Mouse (Mus musculus) spleen, postnatal 10 days (tissue): ENCODE data around the gene Tsnax.

Experiments used
- DNase-seq, 2 experiments: peaks; one replicate each; pipeline ENCODE4 v3.0.0; 2021 to 2022; ENCODE audit warnings: low spot score in 2 of 2

The Tsnax gene

DNA sequence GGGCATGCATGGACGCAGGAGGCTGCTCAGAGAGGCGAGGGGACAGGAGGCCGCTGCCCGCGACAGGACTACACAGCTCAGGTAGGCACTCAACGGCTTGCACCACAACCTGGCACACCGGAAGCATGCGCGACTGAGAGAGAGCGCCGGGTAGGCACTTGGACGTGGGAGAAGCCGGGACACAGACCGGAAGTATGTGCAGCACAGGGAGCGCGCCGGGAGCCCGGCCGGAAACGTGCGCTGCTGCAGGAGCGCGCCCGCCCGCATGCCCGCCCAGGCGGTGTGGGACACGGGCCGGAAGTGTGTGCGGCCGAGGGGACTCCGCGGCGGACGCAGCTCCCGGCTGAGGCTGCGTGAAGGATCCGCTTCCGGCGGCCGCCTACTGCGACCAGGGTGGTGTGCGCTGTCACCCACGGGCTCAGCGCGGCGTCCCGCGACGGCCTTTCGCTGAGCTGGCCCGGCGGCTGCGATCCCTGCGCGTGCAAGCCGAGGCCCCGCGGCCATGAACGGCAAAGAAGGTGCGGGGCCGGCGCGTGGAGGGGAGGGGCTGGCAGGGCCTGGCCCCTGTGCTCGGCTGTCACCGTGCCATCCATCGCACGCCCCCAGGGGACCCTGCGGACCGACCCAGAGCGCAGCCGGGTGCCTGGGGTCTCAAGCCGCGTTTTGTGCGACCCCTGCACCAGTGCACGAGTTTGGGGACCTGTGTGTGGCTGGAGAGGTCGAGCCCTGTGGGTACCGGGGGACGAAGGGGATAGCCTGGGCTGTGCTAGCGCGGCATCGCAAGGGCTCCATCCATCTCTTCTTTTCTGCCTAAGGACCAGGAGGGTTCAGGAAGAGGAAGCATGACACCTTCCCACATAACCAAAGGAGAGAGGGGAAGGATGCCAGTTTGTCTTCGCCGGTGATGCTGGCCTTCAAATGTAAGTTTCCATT lies at the start of gene Tsnax:
TSS of gene Tsnax (plus strand) at position 303 of the 933 bp plus-strand sequence.
- peak; percentile 65 to 84 for DNase-seq

GRCm38 (mm10) chr8:124963246-124963645 lies 49.6 kb upstream of the Tsnax start:
- DNase-seq, result no peak

DNA sequence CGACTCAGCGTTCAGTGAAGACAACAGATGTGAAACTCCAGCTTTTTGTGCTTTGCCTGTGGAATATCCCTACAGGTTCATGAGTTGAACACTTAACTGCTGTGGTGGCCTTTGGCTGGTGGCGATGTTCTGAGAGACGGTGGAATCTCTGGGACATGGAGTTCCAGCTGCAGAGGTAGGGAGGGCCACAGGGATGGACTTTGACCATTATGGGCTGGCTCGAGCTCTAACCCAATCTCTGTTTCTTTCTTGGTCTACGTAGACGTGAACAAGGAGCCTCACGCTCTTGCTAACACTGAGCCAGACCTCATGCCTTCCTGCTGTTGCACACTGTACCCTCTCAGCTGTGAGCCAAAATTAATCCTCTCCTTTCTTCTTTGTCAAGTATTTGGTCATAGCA lies 47.8 kb upstream of the Tsnax start:
- no peak for DNase-seq

DNA sequence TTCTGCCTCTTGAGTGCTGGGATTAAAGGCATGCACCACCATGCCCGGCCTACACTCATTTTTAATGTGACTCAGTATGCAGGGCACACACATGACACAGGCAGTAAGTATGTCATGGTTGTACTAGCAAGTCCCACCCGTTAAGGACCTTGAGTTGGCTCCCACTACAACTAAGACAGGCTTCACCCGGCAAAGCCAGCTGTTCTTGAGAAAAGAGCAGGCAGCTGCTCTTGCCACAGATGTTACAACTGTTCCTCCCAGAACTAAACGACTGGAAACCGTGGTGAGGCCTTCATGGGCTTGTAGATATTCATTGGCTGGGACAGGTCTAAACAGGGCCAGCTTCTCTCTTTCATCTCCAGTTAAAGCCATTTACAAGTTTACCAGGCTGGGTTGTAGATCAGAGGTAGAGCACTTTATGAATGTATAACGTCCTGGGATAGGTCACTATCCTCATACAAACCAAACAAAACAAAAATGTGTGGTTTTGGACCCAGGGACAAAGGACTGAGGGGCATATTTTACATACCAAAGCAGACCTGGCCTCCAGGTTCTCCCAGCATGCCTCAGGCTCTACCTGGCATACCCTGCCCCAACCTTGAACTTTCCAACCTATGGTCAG lies 42.4 kb upstream of the Tsnax start:
- no peak for DNase-seq

DNA sequence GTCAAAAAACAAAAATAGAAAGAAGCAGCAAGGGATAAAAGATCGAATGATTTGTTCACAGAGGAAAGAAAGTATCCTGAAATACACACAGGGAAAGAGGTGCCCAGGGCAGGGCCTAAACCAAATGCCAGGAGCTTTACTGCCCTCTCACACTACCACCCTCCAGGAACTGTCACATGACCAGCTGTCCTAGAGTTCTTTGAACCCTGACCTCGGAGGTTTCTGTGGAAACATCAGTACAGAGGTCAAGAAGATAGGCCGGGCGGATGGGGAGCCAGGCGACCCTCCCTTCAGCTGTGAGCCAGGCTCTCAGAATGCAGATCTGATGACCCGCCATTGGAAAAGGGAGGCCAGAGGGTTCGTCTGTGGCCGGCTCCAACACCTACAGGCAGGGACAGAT lies 39.6 kb upstream of the Tsnax start:
- no peak for DNase-seq

GRCm38 (mm10) chr8:124974254-124974653 lies 38.5 kb upstream of the Tsnax start:
- DNase-seq, result no peak

DNA sequence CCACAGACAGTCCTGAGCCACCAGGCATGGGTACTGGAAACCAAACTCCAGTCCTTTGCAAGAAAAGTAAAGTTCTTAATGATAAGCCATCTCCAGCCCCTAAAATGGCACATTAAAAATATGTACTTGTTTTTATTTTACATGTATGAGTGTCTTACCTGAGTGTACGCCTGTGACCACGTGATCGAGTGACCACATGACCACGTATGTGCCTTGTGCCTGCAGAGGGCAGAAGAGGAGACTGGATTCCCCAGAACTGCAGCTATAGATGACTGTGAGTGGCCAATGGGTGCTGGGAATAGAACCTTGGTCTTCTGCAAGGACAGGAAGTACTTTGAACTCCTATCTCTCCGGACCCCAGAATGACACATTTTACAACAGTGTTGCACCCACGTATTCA lies 36.6 kb upstream of the Tsnax start:
- no peak for DNase-seq

GRCm38 (mm10) chr8:124978026-124978425 lies 34.8 kb upstream of the Tsnax start:
- no peak for DNase-seq

DNA sequence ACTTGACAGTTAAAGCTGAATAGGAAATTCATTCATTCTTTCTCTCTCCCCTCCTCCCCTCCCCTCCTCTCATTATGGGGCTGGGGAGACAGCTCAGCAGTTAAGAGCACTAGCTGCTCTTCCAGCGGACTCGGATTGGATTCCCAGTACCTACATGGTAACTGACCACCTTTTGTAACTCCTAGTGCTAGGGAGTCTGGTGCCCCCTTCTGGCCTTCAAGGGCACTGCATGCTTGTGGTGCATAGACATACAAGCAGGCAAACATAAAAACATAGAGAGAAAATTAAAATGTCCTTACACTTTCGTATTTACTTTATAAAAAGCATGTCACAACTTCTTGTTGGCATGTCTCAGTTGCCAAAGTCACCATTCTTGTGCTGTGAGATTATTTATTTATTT lies 32.8 kb upstream of the Tsnax start:
- peak in 1 of 2 experiments; percentile 37 for DNase-seq

- DNase-seq, result peak in 1 of 2 experiments; percentile 24
These were observed 32.0 kb upstream of the Tsnax start for GRCm38 (mm10) chr8:124980828-124981227.

- no peak for DNase-seq
These were observed 21.7 kb upstream of the Tsnax start for GRCm38 (mm10) chr8:124990923-124991667.

GRCm38 (mm10) chr8:124991668-124991926 lies 21.2 kb upstream of the Tsnax start:
- DNase-seq, result no peak

GRCm38 (mm10) chr8:124995776-124996175 lies 17.0 kb upstream of the Tsnax start:
- no peak for DNase-seq

DNA sequence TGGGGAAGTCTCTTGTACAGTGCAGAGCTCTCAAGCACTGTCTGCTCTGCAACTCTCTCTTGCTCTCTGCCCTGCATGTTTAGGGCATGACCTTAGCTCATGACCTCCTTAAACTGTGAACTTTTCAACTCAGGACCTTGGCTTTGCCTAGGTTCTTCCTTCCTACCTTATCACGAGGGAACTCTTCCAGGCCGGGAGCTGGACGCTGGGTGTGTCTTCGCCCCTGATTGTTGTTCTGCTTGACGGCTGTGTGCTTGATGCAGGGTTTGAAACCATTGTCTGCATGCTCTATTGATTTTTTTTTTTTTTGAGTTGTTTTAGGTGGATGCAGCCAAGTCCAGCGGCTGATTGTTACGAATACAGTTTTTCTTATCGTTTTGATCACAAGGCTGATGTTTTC lies 11.3 kb downstream of the Tsnax start:
- no peak for DNase-seq

- no peak for DNase-seq
These were observed 14.4 kb downstream of the Tsnax start for GRCm38 (mm10) chr8:125027211-125027610.

DNA sequence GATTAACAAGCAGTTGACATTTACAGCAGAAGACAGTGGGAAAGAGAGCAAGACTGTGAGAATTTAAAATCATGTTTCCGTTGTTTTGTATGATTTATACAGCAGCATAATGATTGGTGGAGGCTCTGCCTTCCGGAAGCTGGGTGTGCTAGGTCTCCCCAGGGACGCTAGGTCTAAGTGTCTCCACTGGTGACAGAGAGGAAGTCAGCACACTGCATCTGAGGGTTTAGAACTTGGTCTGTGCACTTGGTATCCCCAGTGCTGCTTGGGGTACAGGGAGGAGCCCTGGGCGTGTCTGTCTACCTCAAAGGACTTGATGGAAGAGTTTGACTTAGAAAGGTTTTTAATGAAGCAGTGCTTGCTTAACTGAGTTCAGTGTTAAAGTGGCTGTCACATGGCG lies 16.0 kb downstream of the Tsnax start:
- DNase-seq, result peak in 1 of 2 experiments; percentile 51

- peak in 1 of 2 experiments; percentile 31 for DNase-seq
These were observed 18.5 kb downstream of the Tsnax start for GRCm38 (mm10) chr8:125031276-125031675.

GRCm38 (mm10) chr8:125034669-125035068 lies 21.9 kb downstream of the Tsnax start:
- peak; percentile 36 to 85 for DNase-seq

- no peak for DNase-seq
These were observed 24.3 kb downstream of the Tsnax start for GRCm38 (mm10) chr8:125037081-125037480.

GRCm38 (mm10) chr8:125038731-125039130 lies 25.9 kb downstream of the Tsnax start:
- DNase-seq, result no peak

GRCm38 (mm10) chr8:125040587-125041375 lies 28.0 kb downstream of the Tsnax start:
- DNase-seq, result no peak

GRCm38 (mm10) chr8:125041496-125041895 lies 28.7 kb downstream of the Tsnax start:
- no peak for DNase-seq
